Mouse (Mus musculus) right cerebral cortex, postnatal 25 days (tissue): ENCODE results near the gene Adssl1.
A peak's percentile ranks its signal among the peaks of the same experiment; 100 is the strongest.

Source experiments
- DNase-seq: peaks from one replicate; pipeline ENCODE4 v3.0.0; 2022

Gene Adssl1

GRCm38 (mm10) chr12:112626455-112626854, 6.6 kb downstream of the Adssl1 start:
- DNase-seq: no peak

DNA sequence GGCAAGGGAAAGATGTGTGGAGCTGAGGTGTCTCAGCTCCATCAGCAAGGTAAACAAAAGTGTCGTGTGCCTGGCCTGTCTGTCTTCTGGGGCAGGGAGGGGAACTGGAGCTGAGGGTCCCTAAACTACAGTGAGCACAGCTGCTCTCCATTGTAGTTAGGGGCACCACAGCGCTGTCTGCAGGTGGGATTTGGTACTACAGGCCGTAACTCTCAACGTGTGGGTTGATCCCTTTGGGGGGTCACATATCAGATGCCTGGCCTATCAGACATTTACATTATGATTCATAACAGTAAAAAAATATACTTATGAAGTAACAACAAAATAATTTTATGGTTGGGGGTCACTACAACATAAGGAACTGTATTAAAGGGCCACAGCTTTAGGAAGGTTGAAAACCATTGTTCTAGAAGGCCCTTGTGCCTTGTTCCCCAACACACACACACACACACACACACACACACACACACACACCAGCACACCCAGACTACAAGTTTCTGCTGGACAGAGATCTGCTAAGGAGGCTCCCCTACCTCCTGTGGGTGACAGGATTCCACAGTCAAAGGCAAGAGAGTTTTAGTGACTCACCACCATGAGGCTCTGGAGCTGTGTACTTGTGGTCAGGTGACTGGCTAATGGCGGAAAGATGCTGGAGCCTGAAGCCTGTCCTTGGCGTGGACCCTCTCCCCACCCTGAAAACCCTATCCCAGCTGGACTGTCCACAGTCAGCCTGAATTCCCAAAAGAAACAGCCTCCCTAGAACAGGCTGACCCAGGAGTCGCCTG, 7.4 kb downstream of the Adssl1 start:
- DNase-seq: no peak

GRCm38 (mm10) chr12:112628197-112628596, 8.4 kb downstream of the Adssl1 start:
- no peak for DNase-seq

DNA sequence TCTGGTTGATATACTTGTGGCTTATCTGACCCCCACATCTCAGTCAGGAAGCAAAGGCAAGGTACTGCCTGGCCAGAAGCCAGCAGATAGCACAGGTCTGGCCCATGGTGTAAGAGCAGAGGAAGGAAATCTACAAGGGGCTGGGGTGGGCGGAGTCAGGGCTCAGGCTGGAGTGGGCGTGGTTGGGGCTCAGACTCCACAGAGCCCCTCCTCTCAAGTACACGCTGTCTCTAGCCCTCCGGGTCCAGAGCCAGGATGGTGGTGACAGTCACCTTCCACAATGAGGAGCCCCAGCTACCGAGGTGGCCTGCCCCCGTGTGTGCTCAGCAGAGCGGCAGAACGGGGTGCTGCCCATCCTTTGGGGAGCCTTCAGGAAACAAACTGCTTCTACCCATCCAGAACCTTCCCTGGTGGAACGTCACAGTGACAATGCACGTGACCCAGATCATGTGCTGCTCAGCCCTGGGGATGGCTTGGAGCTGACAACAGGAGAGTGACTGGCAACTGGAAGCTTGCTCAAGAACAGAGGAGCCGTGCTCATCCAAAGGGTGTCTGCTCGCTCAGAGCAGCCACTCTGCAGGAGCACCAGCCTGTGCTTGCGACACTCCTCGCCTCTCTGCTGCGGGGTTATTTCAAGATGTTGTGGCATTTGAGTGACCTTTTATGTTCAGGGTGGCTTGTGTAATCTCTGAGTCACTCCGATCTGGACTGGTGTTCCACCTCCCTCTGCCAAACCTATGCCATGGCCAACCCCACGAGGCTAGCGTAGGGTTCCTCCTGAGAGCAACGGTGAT, 9.3 kb downstream of the Adssl1 start:
- DNase-seq: no peak

DNA sequence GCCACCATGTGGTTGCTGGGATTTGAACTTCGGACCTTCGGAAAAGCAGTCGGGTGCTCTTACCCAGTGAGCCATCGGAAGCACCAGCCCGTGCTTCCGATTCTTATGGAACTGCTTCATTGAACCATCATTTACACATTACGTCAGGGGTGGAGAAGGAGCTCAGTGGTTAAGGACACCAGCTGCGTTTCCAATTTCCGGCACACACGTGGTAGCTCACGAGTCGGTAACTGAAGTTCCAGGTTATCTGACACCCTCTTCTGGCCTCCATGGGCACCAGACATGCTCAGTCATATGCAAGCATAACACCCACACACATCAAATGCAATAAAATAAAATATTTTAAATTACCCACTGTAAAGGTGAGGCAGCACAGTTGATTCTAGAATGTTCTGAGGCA, 10.2 kb downstream of the Adssl1 start:
- no peak for DNase-seq

DNA sequence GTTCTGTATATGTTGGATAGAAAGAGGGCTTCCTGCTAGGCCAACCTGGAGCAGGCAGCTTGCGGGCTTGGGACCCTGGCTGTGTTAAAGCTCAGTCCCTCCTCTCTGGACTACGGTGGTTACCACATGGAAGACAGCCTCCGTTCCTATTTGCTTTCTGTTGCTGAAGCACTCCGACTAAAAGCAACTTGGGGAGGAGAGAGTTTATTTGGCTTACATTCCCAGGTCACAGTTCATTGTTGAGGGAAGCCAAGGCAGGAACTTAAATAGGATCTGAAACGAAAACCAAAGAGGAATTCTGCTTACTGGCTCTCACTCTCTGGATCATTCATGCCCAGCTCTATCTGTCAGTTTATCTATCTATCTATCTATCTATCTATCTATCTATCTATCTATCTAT, 11.0 kb downstream of the Adssl1 start:
- DNase-seq: no peak

DNA sequence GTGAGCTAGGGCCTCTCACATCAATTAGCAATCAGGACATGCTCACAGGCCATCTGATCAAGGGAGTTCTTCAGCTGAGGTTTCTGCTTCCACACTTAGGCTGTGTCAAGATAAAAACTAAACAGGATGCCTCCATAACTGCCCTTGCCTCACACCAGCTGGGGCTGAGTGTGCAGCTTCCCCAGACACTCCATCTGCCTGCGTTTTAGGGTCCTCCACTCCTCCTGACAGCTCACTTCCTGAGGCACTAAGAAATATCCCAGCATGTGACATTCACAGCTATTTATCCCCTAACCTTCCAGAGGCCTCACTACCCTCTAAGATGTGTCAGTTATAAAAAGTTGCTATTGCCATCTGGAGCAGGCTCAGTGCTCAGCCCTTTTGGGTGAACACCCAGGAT, 11.6 kb downstream of the Adssl1 start:
- no peak for DNase-seq

DNA sequence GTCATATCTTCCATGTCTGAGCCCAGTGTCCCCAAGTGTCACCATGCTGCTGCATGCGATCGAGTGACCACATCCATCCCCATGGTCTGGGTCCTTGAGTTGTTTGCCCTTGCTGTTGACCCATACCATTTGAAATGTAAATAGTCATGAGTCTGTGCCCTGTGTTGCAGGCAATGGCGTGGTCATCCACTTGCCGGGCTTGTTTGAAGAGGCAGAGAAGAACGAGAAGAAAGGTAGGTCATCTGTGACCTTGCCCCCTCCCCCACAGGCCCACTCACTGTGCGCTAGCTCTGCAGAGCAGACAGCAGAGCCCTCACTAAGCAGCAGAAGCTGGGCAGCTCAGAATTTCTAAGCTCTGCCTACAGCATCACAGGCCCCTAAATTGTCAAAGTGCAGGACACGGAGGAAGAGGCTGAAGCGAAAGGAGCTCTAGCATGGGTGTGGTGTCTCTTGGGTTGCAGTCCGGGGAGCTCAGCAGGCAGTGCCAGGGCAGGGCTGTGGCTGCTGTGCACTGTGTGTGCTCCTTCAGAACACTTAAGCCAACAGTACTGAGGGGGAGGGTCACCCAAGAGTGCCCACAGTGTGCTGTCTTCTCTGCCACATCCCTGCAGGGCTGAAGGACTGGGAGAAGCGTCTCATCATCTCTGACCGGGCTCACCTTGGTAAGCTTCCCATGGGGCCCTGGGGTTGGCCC, 12.4 kb downstream of the Adssl1 start:
- DNase-seq: no peak

DNA sequence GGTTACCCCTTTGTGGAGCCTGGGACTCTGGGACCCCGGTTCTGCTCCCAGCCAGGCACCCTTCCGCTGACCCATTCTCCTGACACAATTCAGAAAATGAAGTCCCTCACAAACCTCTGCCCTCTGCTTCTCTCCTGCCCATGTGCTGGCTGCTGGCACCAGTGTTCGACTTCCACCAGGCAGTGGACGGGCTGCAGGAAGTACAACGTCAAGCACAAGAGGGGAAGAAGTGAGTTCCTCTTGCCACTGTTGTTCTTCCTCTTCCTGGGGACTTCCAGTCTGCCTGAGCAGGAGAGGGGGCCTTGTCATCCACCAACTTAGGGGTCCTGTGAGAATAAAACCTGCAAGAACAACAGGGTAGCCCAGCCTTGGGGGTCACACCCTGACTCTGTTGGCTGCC, 13.1 kb downstream of the Adssl1 start:
- DNase-seq: no peak

DNA sequence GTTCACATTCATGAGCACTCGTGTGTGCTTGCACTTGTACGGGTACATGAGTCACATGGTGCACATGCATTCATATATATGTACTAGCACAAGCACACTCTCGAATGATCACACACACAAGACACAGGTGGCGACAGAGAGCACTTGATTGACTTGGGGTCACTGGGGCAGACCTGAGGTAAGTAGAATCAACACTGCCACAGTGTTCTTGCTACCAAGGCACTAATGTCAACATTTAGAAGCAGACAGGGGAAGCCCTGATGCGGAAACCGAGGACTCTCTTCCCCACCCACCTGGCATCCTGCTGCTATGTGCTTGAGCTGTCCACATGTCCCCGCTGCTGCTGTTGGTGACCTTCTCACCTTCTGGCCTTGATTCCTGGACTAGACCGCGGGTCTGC, 13.8 kb downstream of the Adssl1 start:
- DNase-seq: no peak

- no peak for DNase-seq
Observed at GRCm38 (mm10) chr12:112639526-112639925, 19.7 kb downstream of the Adssl1 start.

DNA sequence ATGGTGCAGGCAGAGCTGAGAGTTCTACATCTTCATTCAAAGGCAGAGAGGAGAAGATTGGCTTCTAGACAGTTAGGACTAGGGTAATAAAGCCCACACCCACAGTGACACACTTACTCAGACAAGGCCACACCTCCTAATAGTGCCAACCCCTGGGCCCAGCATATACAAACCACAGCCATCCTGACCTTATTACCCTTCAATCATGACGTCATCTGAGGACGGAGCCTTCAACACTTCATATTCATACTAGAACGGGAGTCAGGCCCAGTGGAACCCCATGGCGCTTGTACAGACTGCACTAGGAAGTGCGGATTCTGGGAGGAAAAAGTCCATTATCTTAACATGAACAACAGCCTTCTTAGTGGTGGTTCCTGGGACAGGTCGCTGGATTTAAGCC, 23.3 kb downstream of the Adssl1 start:
- DNase-seq: no peak

GRCm38 (mm10) chr12:112644180-112644854, 24.5 kb downstream of the Adssl1 start, which contains the start of gene Siva1:
Gene Siva1, plus strand, starts transcription at chr12:112644679.
- DNase-seq: peak; percentile 96

DNA sequence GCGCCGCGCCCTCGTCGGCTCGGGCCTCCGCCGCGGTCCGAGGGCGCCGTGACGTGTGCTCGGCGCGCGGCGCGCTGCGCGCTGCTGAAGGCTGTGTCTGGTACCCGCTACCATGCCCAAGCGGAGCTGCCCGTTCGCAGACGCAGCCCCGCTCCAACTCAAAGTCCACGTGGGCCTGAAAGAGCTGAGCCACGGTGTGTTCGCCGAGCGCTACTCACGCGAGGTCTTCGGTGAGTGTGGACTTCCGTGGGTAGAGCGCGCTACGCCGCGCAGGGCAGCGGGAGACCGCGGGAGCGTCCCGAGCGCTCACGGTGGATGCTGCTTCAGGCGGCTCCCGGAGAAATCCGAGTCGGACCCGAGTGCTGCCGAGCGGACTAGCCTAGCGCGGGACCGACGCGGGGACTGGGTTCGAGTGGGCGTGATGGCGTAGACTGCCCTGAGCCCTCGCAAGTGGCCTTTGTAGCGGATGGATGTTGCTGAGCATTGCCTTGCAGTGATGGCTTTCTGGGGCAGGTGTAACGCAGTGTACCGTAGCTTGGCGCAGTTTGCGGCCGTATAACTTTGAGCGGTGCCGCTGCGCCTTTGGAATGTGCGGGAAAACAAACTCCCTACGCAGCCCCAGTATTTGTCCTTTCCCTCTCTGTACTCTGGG, 25.1 kb downstream of the Adssl1 start:
- DNase-seq: no peak

- no peak for DNase-seq
Observed at GRCm38 (mm10) chr12:112646139-112646538, 26.3 kb downstream of the Adssl1 start.

DNA sequence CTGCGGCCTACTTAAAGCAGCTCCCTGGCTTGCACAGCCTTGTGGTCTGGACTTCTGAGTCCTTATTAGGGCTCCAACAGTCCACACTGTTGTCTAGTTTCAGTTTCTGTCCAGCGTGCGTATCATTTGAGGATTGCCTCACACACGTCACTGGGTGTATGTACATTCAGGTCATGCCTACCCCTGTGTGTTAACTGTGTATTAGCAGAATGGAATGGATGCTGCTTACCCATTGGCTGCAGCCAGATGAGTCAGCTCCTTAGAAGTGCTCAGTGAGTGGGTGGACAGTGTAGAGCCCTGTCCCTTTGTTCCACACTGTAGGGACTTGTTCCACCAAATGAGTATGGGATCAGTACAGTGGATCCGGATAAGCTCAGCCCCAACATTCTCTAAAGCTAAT, 28.2 kb downstream of the Adssl1 start:
- DNase-seq: no peak

- no peak for DNase-seq
Observed at GRCm38 (mm10) chr12:112651778-112652439, 32.1 kb downstream of the Adssl1 start.

- DNase-seq: peak; percentile 75
Observed at GRCm38 (mm10) chr12:112653157-112653824, 33.4 kb downstream of the Adssl1 start.

DNA sequence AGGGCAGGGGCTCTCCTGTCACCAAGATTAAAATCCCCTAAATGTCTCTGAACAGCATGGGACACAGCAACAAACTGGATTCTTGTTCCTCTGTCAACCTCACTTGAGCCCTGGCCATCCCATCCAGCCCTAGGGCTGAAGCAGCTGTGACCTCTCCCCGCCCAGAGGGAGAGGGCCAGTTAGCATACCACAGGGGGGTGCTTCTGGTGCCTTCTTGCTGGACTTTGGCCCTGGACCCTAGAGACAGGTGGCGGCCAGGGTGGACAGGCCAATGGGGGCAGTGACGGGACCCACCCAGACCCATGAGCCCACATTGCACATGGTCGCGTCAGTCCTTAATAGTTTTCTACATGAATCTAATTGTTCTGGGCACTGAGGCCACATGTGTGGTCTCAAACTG, 34.2 kb downstream of the Adssl1 start:
- no peak for DNase-seq

- no peak for DNase-seq
Observed at GRCm38 (mm10) chr12:112658619-112659018, 38.8 kb downstream of the Adssl1 start.

- peak; percentile 48 for DNase-seq
Observed at GRCm38 (mm10) chr12:112659109-112659508, 39.3 kb downstream of the Adssl1 start.
